Mouse (Mus musculus): ENCODE measurements around the gene Rpp25l. TPM values are rescaled to one million over a fixed set of nuclear protein-coding genes. Genes with fewer than 3 reads are reported as not detected.
"Not testable (repeated sequence)": the region's sequence is repeated elsewhere in the genome, so short reads cannot be mapped to it uniquely, and the experiment has no call there.

Rpp25l gene
- polyA plus RNA-seq, 1 experiment: 9.0 TPM

GRCm38 (mm10) chr4:41712421-41713196, 725 bp downstream of the Rpp25l start:
- peaks cover 4% of the 10 kb centered on the region for H3K4me1 ChIP-seq (ENCODE audit: control insufficient read depth, insufficient read depth, insufficient read length, low read length)
- peak overlapping the region; percentile 96 for H3K4me3 ChIP-seq (ENCODE audit: insufficient read depth, low read depth, low read length)
- H3K27ac ChIP-seq (replicated peaks; ENCODE audit: low read depth, low read length): peak overlapping the region; percentile 74; the same call in 1 of the 2 replicates

- no peak overlapping the region for H3K27ac ChIP-seq (replicated peaks; ENCODE audit: low read depth, low read length)
- peaks cover 4% of the 10 kb centered on the region for H3K4me1 ChIP-seq (ENCODE audit: control insufficient read depth, insufficient read depth, insufficient read length, low read length)
- peak overlapping the region; percentile 96 for H3K4me3 ChIP-seq (ENCODE audit: insufficient read depth, low read depth, low read length)
Observed at GRCm38 (mm10) chr4:41711705-41712375, 1.5 kb downstream of the Rpp25l start.

GRCm38 (mm10) chr4:41710229-41710628, 3.1 kb downstream of the Rpp25l start:
- peaks cover 4% of the 10 kb centered on the region for H3K4me1 ChIP-seq (ENCODE audit: control insufficient read depth, insufficient read depth, insufficient read length, low read length)
- H3K27ac ChIP-seq (replicated peaks; ENCODE audit: low read depth, low read length): no peak overlapping the region
- H3K4me3 ChIP-seq (ENCODE audit: insufficient read depth, low read depth, low read length): no peak overlapping the region

- Histone ChIP-seq H3K4me1 (ENCODE audit: control insufficient read depth, insufficient read depth, insufficient read length, low read length) (peaks cover 4% of the 10 kb centered on the region), H3K4me3 (ENCODE audit: insufficient read depth, low read depth, low read length) (no peak overlapping the region), H3K27ac (replicated peaks; ENCODE audit: low read depth, low read length) (no peak overlapping the region)
Observed at GRCm38 (mm10) chr4:41708192-41708745, 5.1 kb downstream of the Rpp25l start.

GRCm38 (mm10) chr4:41707011-41707535, 6.3 kb downstream of the Rpp25l start:
- Histone ChIP-seq H3K4me3 (ENCODE audit: insufficient read depth, low read depth, low read length) (no peak overlapping the region), H3K4me1 (ENCODE audit: control insufficient read depth, insufficient read depth, insufficient read length, low read length) (no peaks in the 10 kb centered on the region; the same call in 1 of the 2 replicates), H3K27ac (replicated peaks; ENCODE audit: low read depth, low read length) (no peak overlapping the region)

- H3K4me3 ChIP-seq (ENCODE audit: insufficient read depth, low read depth, low read length): no peak overlapping the region
- H3K27ac ChIP-seq (replicated peaks; ENCODE audit: low read depth, low read length): no peak overlapping the region
Observed at GRCm38 (mm10) chr4:41705922-41706754, 7.2 kb downstream of the Rpp25l start.

GRCm38 (mm10) chr4:41704651-41705050, 8.7 kb downstream of the Rpp25l start:
- no peaks in the 10 kb centered on the region for H3K4me1 ChIP-seq (ENCODE audit: control insufficient read depth, insufficient read depth, insufficient read length, low read length)
- H3K4me3 ChIP-seq (ENCODE audit: insufficient read depth, low read depth, low read length): no peak overlapping the region

More at GRCm38 (mm10) chr4:41705922-41706754, 7.2 kb downstream of the Rpp25l start:
- H3K4me1 ChIP-seq (ENCODE audit: control insufficient read depth, insufficient read depth, insufficient read length, low read length): no peaks in the 10 kb centered on the region

GRCm38 (mm10) chr4:41702226-41702625, 11.1 kb downstream of the Rpp25l start:
- not testable (repeated sequence) for H3K27ac ChIP-seq (replicated peaks; ENCODE audit: low read depth, low read length); H3K4me3 ChIP-seq (ENCODE audit: insufficient read depth, low read depth, low read length); H3K4me1 ChIP-seq (ENCODE audit: control insufficient read depth, insufficient read depth, insufficient read length, low read length)

More at GRCm38 (mm10) chr4:41704651-41705050, 8.7 kb downstream of the Rpp25l start:
- H3K27ac ChIP-seq (replicated peaks; ENCODE audit: low read depth, low read length): no peak overlapping the region

GRCm38 (mm10) chr4:41700224-41700623, 13.1 kb downstream of the Rpp25l start:
- not testable (repeated sequence) for H3K4me1 ChIP-seq (ENCODE audit: control insufficient read depth, insufficient read depth, insufficient read length, low read length); H3K27ac ChIP-seq (replicated peaks; ENCODE audit: low read depth, low read length); H3K4me3 ChIP-seq (ENCODE audit: insufficient read depth, low read depth, low read length)

GRCm38 (mm10) chr4:41699783-41700182, 13.6 kb downstream of the Rpp25l start, which contains the start of gene Il11ra1:
Il11ra1 (plus strand) TSS chr4:41699989.
- H3K4me1 ChIP-seq (ENCODE audit: control insufficient read depth, insufficient read depth, insufficient read length, low read length); H3K27ac ChIP-seq (replicated peaks; ENCODE audit: low read depth, low read length); H3K4me3 ChIP-seq (ENCODE audit: insufficient read depth, low read depth, low read length): not testable (repeated sequence)

- H3K27ac ChIP-seq (replicated peaks; ENCODE audit: low read depth, low read length): not testable (repeated sequence)
Observed at GRCm38 (mm10) chr4:41698421-41699016, 14.8 kb downstream of the Rpp25l start.

GRCm38 (mm10) chr4:41696930-41697841, 16.1 kb downstream of the Rpp25l start, which contains the start of gene Cntfr:
Cntfr (minus strand) TSS chr4:41697089.
- H3K4me3 ChIP-seq (ENCODE audit: insufficient read depth, low read depth, low read length): peak within 1 kb of the TSS; percentile 23
- H3K27ac ChIP-seq (replicated peaks; ENCODE audit: low read depth, low read length): 0 out of 2 replicates have a peak within 1 kb of the TSS, but pooled peaks have one; percentile 37
- not testable (repeated sequence) for H3K4me1 ChIP-seq (ENCODE audit: control insufficient read depth, insufficient read depth, insufficient read length, low read length)

More at GRCm38 (mm10) chr4:41698421-41699016, 14.8 kb downstream of the Rpp25l start:
- H3K4me3 ChIP-seq (ENCODE audit: insufficient read depth, low read depth, low read length); H3K4me1 ChIP-seq (ENCODE audit: control insufficient read depth, insufficient read depth, insufficient read length, low read length): not testable (repeated sequence)

GRCm38 (mm10) chr4:41696452-41696851, 16.9 kb downstream of the Rpp25l start:
- 0 out of 2 replicates have a peak overlapping the region, but pooled peaks have one; percentile 37 for H3K27ac ChIP-seq (replicated peaks; ENCODE audit: low read depth, low read length)
- H3K4me1 ChIP-seq (ENCODE audit: control insufficient read depth, insufficient read depth, insufficient read length, low read length); H3K4me3 ChIP-seq (ENCODE audit: insufficient read depth, low read depth, low read length): not testable (repeated sequence)

All from brown adipose tissue, adult 24 weeks (tissue).